Mouse (Mus musculus) megakaryocyte-erythroid progenitor cell, adult 5-6 weeks (primary cell): ENCODE results near the gene Hspa12b. TPM values are rescaled to one million over a fixed set of nuclear protein-coding genes. Genes with fewer than 3 reads are reported as not detected.

Experiments
- ATAC-seq: replicated peaks from 2 replicates; pipeline ENCODE4 v1.8.0; 2016; ENCODE audit warnings: mild to moderate bottlenecking, inconsistent platforms; ENCODE audit not compliant: severe bottlenecking, poor library complexity, low FRiP score, low TSS enrichment
- total RNA-seq, 2 experiments: library from RNA; stranded (forward) in 1 of 2; stranded (reverse) in 1 of 2; fragments of 200-1000, 215-1000 nt in 1 of 2; fragments of >200 nt in 1 of 2; fragmentation: Nextera tagmentation in 1 of 2; gene quantifications; 2 replicates each; pipeline ENCODE4 v1.2.3; 2014 to 2017

Gene Hspa12b
- total RNA-seq, 2 experiments from 2014 or later = 0.44 TPM; not detected in 1

- peak; percentile 64 for ATAC-seq
Observed at GRCm38 (mm10) chr2:131174700-131175099, 47.6 kb downstream of the Hspa12b start.

DNA sequence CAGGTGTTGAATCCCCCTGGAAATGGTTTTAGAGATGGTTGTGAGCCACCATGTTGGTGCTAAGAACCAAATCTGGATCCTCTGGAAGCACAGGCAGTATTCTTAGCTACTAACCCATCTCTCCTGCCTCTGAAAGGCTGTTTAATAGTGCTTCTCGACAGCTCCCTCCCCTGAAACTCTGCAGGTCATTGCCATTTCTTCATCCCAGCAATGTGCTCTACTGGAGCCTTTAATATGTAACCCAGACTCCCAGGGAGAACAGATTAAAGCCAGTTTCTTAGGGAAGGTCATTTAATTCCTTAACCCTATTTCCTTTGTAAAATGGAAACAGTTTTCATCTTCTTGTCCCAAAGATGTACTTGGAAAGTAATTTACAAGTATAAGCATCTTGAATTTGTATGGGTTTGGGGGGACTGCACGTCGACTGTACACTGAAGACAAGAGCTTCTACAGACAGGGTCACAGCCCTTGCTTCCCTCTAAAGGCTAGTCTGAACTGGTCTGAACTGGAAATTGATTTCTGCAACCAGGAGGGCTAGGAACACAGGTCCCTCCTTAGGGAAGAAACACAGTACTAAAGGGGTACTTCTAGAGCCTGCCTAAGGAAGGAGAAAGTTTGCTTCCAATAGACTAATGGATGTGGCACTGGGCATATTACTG is 48.3 kb downstream of the Hspa12b start:
- ATAC-seq = no peak

GRCm38 (mm10) chr2:131175945-131176309 is 48.8 kb downstream of the Hspa12b start:
- no peak for ATAC-seq

DNA sequence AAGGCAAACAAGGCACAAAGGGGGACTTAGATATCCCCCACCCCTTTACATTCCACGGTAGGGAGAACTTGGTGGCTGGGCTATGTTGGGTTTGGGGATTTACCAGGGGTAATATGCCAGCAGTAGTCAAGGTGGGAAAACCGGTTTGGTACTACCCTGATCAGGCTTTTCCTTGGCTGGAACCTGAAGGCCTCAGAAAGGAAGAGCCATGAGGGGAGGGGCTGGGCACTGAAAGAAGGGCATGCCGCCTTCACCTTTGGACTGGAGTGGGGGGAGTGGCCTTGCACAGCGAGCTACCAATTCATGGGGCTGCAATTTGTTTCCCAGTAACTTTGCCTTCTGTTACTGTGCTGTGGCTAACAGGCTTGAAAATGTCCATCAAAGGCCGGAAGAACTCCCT is 49.4 kb downstream of the Hspa12b start:
- ATAC-seq = no peak

DNA sequence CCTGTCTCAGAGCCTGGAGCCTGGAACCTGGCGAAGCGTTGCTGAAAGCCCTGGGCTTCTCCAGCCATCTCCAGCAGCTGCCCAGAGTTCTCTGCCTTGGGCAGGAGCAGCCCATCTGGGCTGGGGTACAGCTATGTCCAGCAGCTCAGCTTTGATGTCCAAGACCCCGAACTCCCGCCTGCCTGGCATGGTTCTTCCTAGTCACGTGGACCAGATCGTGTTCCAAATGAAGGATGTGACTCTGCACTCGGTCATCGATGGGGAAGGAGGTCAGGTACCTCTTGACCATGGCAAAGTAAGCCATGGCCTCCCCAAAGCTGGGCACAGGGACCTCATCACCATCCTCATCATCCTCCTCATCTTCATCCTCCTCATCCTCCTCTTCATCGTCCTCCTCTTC is 50.9 kb downstream of the Hspa12b start:
- no peak for ATAC-seq

GRCm38 (mm10) chr2:131178828-131179245 is 51.8 kb downstream of the Hspa12b start:
- ATAC-seq = 0 out of 2 replicates have a peak, but pooled peaks have one; percentile 2

- 0 out of 2 replicates have a peak, but pooled peaks have one; percentile 46 for ATAC-seq
Observed at GRCm38 (mm10) chr2:131179246-131179886, 52.3 kb downstream of the Hspa12b start.

- peak; percentile 48 for ATAC-seq
Observed at GRCm38 (mm10) chr2:131179990-131180587, 53.0 kb downstream of the Hspa12b start, which contains the start of gene Cenpb. Gene Cenpb (minus strand): TSS chr2:131180067.

- ATAC-seq = no peak; the same call in 1 of the 2 replicates
Observed at GRCm38 (mm10) chr2:131186343-131186742, 59.3 kb downstream of the Hspa12b start.

DNA sequence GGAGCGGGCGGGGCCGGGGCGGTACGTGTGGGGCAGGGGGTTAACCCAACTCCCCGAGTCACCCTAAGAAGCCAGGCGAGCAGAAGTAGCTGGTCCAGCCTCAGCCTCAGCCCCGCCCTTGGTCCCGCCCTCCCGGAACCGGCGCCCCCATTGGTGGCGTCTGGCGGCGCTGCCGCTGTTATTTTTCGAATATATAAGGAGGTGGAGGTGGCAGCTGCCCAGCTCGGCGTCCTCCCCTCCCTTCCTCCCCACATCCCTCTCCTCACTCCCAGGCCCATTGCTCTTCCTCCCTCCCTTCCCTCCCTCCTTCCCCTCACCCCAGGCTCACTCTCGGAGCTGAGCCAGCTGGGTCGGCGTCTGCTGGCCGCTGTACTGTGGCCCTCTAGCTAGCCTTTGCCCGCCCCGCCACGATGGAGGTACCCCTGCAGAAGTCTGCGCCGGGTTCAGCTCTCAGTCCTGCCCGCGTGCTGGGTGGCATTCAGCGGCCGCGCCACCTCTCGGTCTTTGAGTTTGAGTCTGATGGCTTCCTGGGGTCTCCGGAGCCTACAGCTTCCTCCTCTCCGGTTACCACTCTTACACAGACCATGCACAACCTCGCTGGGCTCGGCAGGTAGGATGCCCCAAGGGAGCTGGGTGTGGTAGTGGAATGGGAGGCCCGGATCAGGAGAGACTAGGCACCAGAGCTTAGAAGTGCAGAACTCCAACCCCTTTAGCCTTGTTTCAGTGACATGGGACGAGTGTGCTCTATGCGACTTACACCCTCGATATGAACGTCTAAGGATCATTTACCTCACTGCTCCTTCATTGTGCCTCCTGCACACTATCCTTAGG is 59.9 kb downstream of the Hspa12b start, which contains the start of the genes Cdc25b and Spef1:
Gene Cdc25b, plus strand, starts transcription at position 179 of the 831 bp plus-strand sequence.
Gene Spef1, minus strand, starts transcription at position 512 of the 831 bp plus-strand sequence.
- ATAC-seq = peak; percentile 84

- ATAC-seq = no peak
Observed at GRCm38 (mm10) chr2:131187602-131187922, 60.5 kb downstream of the Hspa12b start.

- peak; percentile 46; the same call in 1 of the 2 replicates for ATAC-seq
Observed at GRCm38 (mm10) chr2:131188311-131188710, 61.2 kb downstream of the Hspa12b start.

DNA sequence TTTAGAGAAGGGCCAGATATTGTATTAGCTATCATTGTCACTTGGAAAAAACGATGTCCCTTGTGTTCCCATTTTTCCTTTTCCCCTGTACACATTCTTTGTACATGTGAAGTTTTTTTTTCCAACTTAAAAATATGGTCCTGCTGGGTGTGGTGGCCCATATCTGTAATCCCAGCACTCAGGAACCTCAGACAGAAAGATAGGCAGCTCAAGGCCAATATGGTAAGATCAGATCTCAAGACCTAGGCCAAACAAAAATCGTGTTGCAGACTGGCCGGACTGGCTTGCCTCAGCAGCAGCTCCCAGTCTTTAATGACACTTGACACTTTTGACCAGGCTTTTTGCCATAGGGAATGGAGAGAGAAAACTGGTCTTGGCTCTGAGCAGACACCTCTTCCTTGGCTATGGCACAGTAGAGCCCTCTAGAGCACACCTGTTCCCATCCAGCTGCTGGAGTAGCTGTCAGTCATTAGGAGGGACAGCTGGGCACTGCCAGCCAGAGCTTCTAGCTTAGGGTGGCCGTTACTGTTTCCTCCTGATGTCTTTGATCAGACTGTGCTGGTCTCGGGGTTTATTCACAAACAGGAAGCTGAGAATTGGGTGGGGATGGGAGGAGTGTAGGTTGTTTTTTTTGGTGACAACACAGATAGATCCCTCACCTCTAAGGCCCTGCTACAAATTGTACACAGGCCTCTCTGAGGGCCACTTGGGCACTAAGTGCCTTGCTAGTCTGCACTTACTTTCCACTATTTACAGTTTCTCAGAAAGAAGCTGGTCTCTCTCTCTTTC is 62.6 kb downstream of the Hspa12b start:
- peak; percentile 36; the same call in 1 of the 2 replicates for ATAC-seq

- no peak for ATAC-seq
Observed at GRCm38 (mm10) chr2:131190344-131191004, 63.4 kb downstream of the Hspa12b start.

- ATAC-seq = no peak
Observed at GRCm38 (mm10) chr2:131191005-131191390, 63.9 kb downstream of the Hspa12b start.
